Mouse (Mus musculus): ENCODE measurements around the gene Ccnd3.

The Ccnd3 gene

GRCm38 (mm10) chr17:47598580-47599304, 93.9 kb downstream of the Ccnd3 start:
- CTCF ChIA-PET: interaction anchor here (0.5 to 4.4 kb wide), 53 partner anchors 7 to 1227 kb away, joined by 3 to 44 read pairs (median 4); partner anchors contain the start of genes Bysl (in 1 of the 4), Ccnd3 (in 1 of the 4), Gm20517 (in 1 of the 4) and Med20 (in 1 of the 4)
- POLR2A ChIA-PET: interaction anchor here (0.6 to 7.8 kb wide), 53 partner anchors 8 to 665 kb away, joined by 3 to 116 read pairs (median 4); partner anchors contain the start of genes Bysl (in 2 of the 4), Ccnd3 (in 2 of the 4), Gm20517 (in 2 of the 4) and Med20 (in 2 of the 4)

GRCm38 (mm10) chr17:47599511-47600297, 94.9 kb downstream of the Ccnd3 start:
- CTCF ChIA-PET: interaction anchor here (0.5 to 3.1 kb wide), 6 partner anchors 81 to 1228 kb away, joined by 3 to 17 read pairs (median 6); no protein-coding TSS in a partner anchor
- POLR2A ChIA-PET: interaction anchor here (0.6 to 7.8 kb wide), 40 partner anchors 8 to 825 kb away, joined by 3 to 116 read pairs (median 5); partner anchors contain the start of genes Bysl (in 2 of the 4), Gm20517 (in 2 of the 4), Med20 (in 2 of the 4) and Taf8 (in 2 of the 4)

GRCm38 (mm10) chr17:47600601-47601388, 95.9 kb downstream of the Ccnd3 start:
- CTCF ChIA-PET: interaction anchor here in 3 of 4 experiments (0.7 to 3.1 kb wide), 5 partner anchors 89 to 241 kb away, joined by 3 to 17 read pairs (median 6); no protein-coding TSS in a partner anchor
- POLR2A ChIA-PET: interaction anchor here (0.5 to 7.8 kb wide), 31 partner anchors 9 to 269 kb away, joined by 3 to 116 read pairs (median 5); partner anchors contain the start of genes Taf8 (in 2 of the 4), Bysl (in 1 of the 4), Ccnd3 (in 1 of the 4) and Gm20517 (in 1 of the 4)

- ChIA-PET CTCF (interaction anchor here in 2 of 4 experiments (0.7 to 2.0 kb wide), 5 partner anchors 10 to 241 kb away, joined by 3 to 7 read pairs (median 5); partner anchors contain the start of genes Bysl (in 1 of the 2), Gm20517 (in 1 of the 2) and Med20 (in 1 of the 2)), POLR2A (interaction anchor here (0.5 to 7.8 kb wide), 22 partner anchors 8 to 270 kb away, joined by 3 to 116 read pairs (median 5); partner anchors contain the start of genes Bysl (in 2 of the 4), Gm20517 (in 2 of the 4), Med20 (in 2 of the 4) and Ccnd3 (in 1 of the 4))
Observed at GRCm38 (mm10) chr17:47601389-47601755, 96.5 kb downstream of the Ccnd3 start.

GRCm38 (mm10) chr17:47602289-47602688, 97.4 kb downstream of the Ccnd3 start:
- ChIA-PET POLR2A (interaction anchor here in 3 of 4 experiments (0.6 to 5.8 kb wide), 13 partner anchors 7 to 464 kb away, joined by 3 to 50 read pairs (median 5); partner anchors contain the start of genes Bysl (in 2 of the 3), Gm20517 (in 2 of the 3) and Med20 (in 2 of the 3)), CTCF (interaction anchor here in 3 of 4 experiments (0.5 to 2.0 kb wide), 7 partner anchors 8 to 922 kb away, joined by 3 to 7 read pairs (median 5); partner anchors contain the start of genes Bysl (in 1 of the 3), Gm20517 (in 1 of the 3), Klhdc3 (in 1 of the 3) and Med20 (in 1 of the 3))

GRCm38 (mm10) chr17:47606220-47606619, 101.4 kb downstream of the Ccnd3 start:
- CTCF ChIA-PET: interaction anchor here in 3 of 4 experiments (0.6 to 1.3 kb wide), 16 partner anchors 8 to 221 kb away, joined by 3 to 13 read pairs (median 3); partner anchors contain the start of genes Guca1b (in 1 of the 3) and Taf8 (in 1 of the 3)
- POLR2A ChIA-PET: interaction anchor here in 3 of 4 experiments (0.7 to 3.7 kb wide), 12 partner anchors 8 to 101 kb away, joined by 3 to 20 read pairs (median 4); partner anchors contain the start of gene Ccnd3 (in 1 of the 3)

- POLR2A ChIA-PET: interaction anchor here in 3 of 4 experiments (0.5 to 4.6 kb wide), 15 partner anchors 9 to 129 kb away, joined by 3 to 49 read pairs (median 4); partner anchors contain the start of gene Taf8 (in 1 of the 3)
- CTCF ChIA-PET: interaction anchor here in 2 of 4 experiments (1.1 to 2.4 kb wide), 4 partner anchors 11 to 98 kb away, joined by 3 to 14 read pairs (median 7); no protein-coding TSS in a partner anchor
Observed at GRCm38 (mm10) chr17:47609182-47609581, 104.3 kb downstream of the Ccnd3 start.

GRCm38 (mm10) chr17:47610849-47611660, 106.2 kb downstream of the Ccnd3 start, which contains the start of the genes Bysl, Med20 and Gm20517:
TSS of gene Bysl (minus strand) at chr17:47611492.
TSS of gene Med20 (plus strand) at chr17:47611582.
TSS of gene Gm20517 (plus strand) at chr17:47611589.
- CTCF ChIA-PET: interaction anchor here (0.5 to 1.9 kb wide), 16 partner anchors 9 to 104 kb away, joined by 3 to 13 read pairs (median 3); no protein-coding TSS in a partner anchor
- POLR2A ChIA-PET: interaction anchor here in 3 of 4 experiments (0.6 to 4.6 kb wide), 24 partner anchors 9 to 790 kb away, joined by 3 to 49 read pairs (median 4); partner anchors contain the start of gene Taf8 (in 1 of the 3)

GRCm38 (mm10) chr17:47611661-47611982, 106.8 kb downstream of the Ccnd3 start:
- CTCF ChIA-PET: interaction anchor here (0.6 to 1.9 kb wide), 12 partner anchors 9 to 100 kb away, joined by 3 to 13 read pairs (median 3); no protein-coding TSS in a partner anchor
- POLR2A ChIA-PET: interaction anchor here in 3 of 4 experiments (0.7 to 4.6 kb wide), 10 partner anchors 11 to 103 kb away, joined by 3 to 49 read pairs (median 7); no protein-coding TSS in a partner anchor

GRCm38 (mm10) chr17:47614018-47614417, 109.2 kb downstream of the Ccnd3 start:
- ChIA-PET CTCF (interaction anchor here in 2 of 4 experiments (1.0 to 2.0 kb wide), 3 partner anchors 12 to 139 kb away, joined by 3 to 5 read pairs (median 4); no protein-coding TSS in a partner anchor), POLR2A (interaction anchor here in 2 of 4 experiments (0.6 to 1.6 kb wide), 5 partner anchors 18 to 103 kb away, joined by 3 read pairs; no protein-coding TSS in a partner anchor)

- ChIA-PET CTCF (interaction anchor here in 2 of 4 experiments (0.8 kb wide), 2 partner anchors 115 to 134 kb away, joined by 3 to 5 read pairs; no protein-coding TSS in a partner anchor), POLR2A (interaction anchor here in 1 of 4 experiments (1.0 kb wide), 1 partner anchor 16 kb away, joined by 3 read pairs; no protein-coding TSS in a partner anchor)
Observed at GRCm38 (mm10) chr17:47616119-47616518, 111.3 kb downstream of the Ccnd3 start.

GRCm38 (mm10) chr17:47616652-47617051, 111.8 kb downstream of the Ccnd3 start:
- ChIA-PET POLR2A (interaction anchor here in 1 of 4 experiments (0.6 kb wide), 1 partner anchor 12 kb away, joined by 3 read pairs; no protein-coding TSS in a partner anchor), CTCF (interaction anchor here in 1 of 4 experiments (0.8 kb wide), 1 partner anchor 114 kb away, joined by 5 read pairs; no protein-coding TSS in a partner anchor)

- POLR2A ChIA-PET: interaction anchor here in 3 of 4 experiments (0.5 to 1.2 kb wide), 3 partner anchors 90 to 393 kb away, joined by 3 to 6 read pairs (median 4); no protein-coding TSS in a partner anchor
- CTCF ChIA-PET: interaction anchor here in 1 of 4 experiments (1.0 kb wide), 1 partner anchor 29 kb away, joined by 3 read pairs; no protein-coding TSS in a partner anchor
Observed at GRCm38 (mm10) chr17:47617605-47618307, 112.9 kb downstream of the Ccnd3 start.

GRCm38 (mm10) chr17:47618556-47619311, 113.9 kb downstream of the Ccnd3 start:
- ChIA-PET POLR2A (interaction anchor here in 2 of 4 experiments (0.6 to 1.2 kb wide), 4 partner anchors 91 to 1013 kb away, joined by 3 to 5 read pairs (median 4); no protein-coding TSS in a partner anchor), CTCF (interaction anchor here in 3 of 4 experiments (0.6 to 0.7 kb wide), 4 partner anchors 11 to 1893 kb away, joined by 3 to 5 read pairs (median 4); no protein-coding TSS in a partner anchor)

Data from embryonic stem cell, embryonic (primary cell).